Mouse (Mus musculus) thymus, postnatal 25 days (tissue): ENCODE measurements around the gene Cadm4.

ENCODE experiments used
- DNase-seq: peaks from one replicate; pipeline ENCODE4 v3.0.0; 2022

Cadm4 gene

GRCm38 (mm10) chr7:24481474-24482207 lies at the start of gene Cadm4:
Gene Cadm4, plus strand, starts transcription at chr7:24482023.
- peak; percentile 93 for DNase-seq

GRCm38 (mm10) chr7:24435305-24435704 lies 46.5 kb upstream of the Cadm4 start:
- DNase-seq, result no peak

GRCm38 (mm10) chr7:24437981-24438380 lies 43.8 kb upstream of the Cadm4 start:
- no peak for DNase-seq

- no peak for DNase-seq
Measured at GRCm38 (mm10) chr7:24439191-24439590, 42.6 kb upstream of the Cadm4 start.

- DNase-seq, result no peak
Measured at GRCm38 (mm10) chr7:24439891-24440290, 41.9 kb upstream of the Cadm4 start.

GRCm38 (mm10) chr7:24441785-24442184 lies 40.0 kb upstream of the Cadm4 start:
- peak; percentile 88 for DNase-seq

- DNase-seq, result no peak
Measured at GRCm38 (mm10) chr7:24442313-24442712, 39.5 kb upstream of the Cadm4 start.

- DNase-seq, result no peak
Measured at GRCm38 (mm10) chr7:24445266-24445926, 36.4 kb upstream of the Cadm4 start.

GRCm38 (mm10) chr7:24446697-24447340 lies 35.0 kb upstream of the Cadm4 start:
- DNase-seq, result no peak

GRCm38 (mm10) chr7:24448782-24449517 lies 32.9 kb upstream of the Cadm4 start:
- no peak for DNase-seq

- peak; percentile 36 for DNase-seq
Measured at GRCm38 (mm10) chr7:24450585-24451017, 31.2 kb upstream of the Cadm4 start.

GRCm38 (mm10) chr7:24451855-24452311 lies 29.9 kb upstream of the Cadm4 start, which contains the start of gene Irgc1:
Gene Irgc1, minus strand, starts transcription at chr7:24452297.
- DNase-seq, result peak; percentile 33

- DNase-seq, result no peak
Measured at GRCm38 (mm10) chr7:24454199-24454598, 27.6 kb upstream of the Cadm4 start.

- DNase-seq, result no peak
Measured at GRCm38 (mm10) chr7:24455726-24456125, 26.1 kb upstream of the Cadm4 start.

GRCm38 (mm10) chr7:24457726-24458370 lies 24.0 kb upstream of the Cadm4 start:
- peak; percentile 75 for DNase-seq

GRCm38 (mm10) chr7:24459440-24459839 lies 22.4 kb upstream of the Cadm4 start:
- no peak for DNase-seq

GRCm38 (mm10) chr7:24459843-24460242 lies 22.0 kb upstream of the Cadm4 start:
- DNase-seq, result no peak

GRCm38 (mm10) chr7:24461376-24462051 lies 20.3 kb upstream of the Cadm4 start:
- no peak for DNase-seq

- DNase-seq, result no peak
Measured at GRCm38 (mm10) chr7:24462388-24463319, 19.2 kb upstream of the Cadm4 start, which contains the start of gene Plaur. Gene Plaur, plus strand, starts transcription at chr7:24462484.

- DNase-seq, result no peak
Measured at GRCm38 (mm10) chr7:24466835-24467234, 15.0 kb upstream of the Cadm4 start.

GRCm38 (mm10) chr7:24467886-24468285 lies 13.9 kb upstream of the Cadm4 start:
- DNase-seq, result peak; percentile 43
